Mouse (Mus musculus) liver, embryonic 16.5 days (tissue): ENCODE measurements around the gene Tmprss12. TPM values are rescaled to one million over a fixed set of nuclear protein-coding genes. Genes with fewer than 3 reads are reported as not detected.
"Not testable (repeated sequence)": the region's sequence is repeated elsewhere in the genome, so short reads cannot be mapped to it uniquely, and the experiment has no call there.

Experiments used
- ATAC-seq: fragments of 200-750 bp; cut with Nextera tagmentation; 2 replicates; pipeline ENCODE4 v1.8.0; 2017; ENCODE audit warnings: low read depth, mild to moderate bottlenecking, moderate number of reproducible peaks, moderate library complexity
- H3K27ac ChIP-seq: fragments of 300-500 bp; sonication (generic); 2 replicates; pipeline ENCODE4 v1.5.1; 2014; ENCODE audit warnings: mild to moderate bottlenecking, low read length
- H3K27me3 ChIP-seq: fragments of 300-500 bp; sonication (generic); 2 replicates; pipeline ENCODE4 v1.6.1; 2014; ENCODE audit warnings: low read depth, low read length, mixed read lengths; ENCODE audit not compliant: control insufficient read depth, insufficient read depth
- H3K36me3 ChIP-seq: fragments of 300-500 bp; sonication (generic); 2 replicates; pipeline ENCODE4 v1.6.1; 2014; ENCODE audit warnings: mild to moderate bottlenecking; ENCODE audit not compliant: control insufficient read depth, insufficient read depth
- H3K4me1 ChIP-seq: fragments of 300-500 bp; sonication (generic); 2 replicates; pipeline ENCODE4 v1.6.1; 2014; ENCODE audit warnings: low read depth, low read length, mixed read lengths; ENCODE audit not compliant: control insufficient read depth
- H3K4me2 ChIP-seq: fragments of 300-500 bp; sonication (generic); 2 replicates; pipeline ENCODE4 v1.6.1; 2014; ENCODE audit warnings: low read depth, low read length, mixed read lengths
- H3K4me3 ChIP-seq: fragments of 300-500 bp; sonication (generic); 2 replicates; pipeline ENCODE4 v1.5.1; 2014; ENCODE audit warnings: low read depth, mild to moderate bottlenecking, low read length
- H3K9ac ChIP-seq: fragments of 300-500 bp; sonication (generic); 2 replicates; pipeline ENCODE4 v1.6.1; 2014; ENCODE audit warnings: low read depth, low read length
- H3K9me3 ChIP-seq: fragments of 300-500 bp; sonication (generic); replicated peaks from 2 replicates; pipeline ENCODE4 v1.6.1; 2016; ENCODE audit warnings: low read length; ENCODE audit not compliant: control insufficient read depth
- WGBS: fragments of 180-500 bp; shearing (Covaris S2); extraction: QIAGEN DNeasy Blood & Tissue Kit; methylation state at CpG from one replicate; pipeline ENCODE4 v1.1.7; 2014; ENCODE audit not compliant: insufficient replicate concordance; 5-methylcytosine and 5-hydroxymethylcytosine counted together
- polyA plus RNA-seq: library from polyadenylated mRNA; unstranded; fragments of >200 nt; fragmentation: Nextera tagmentation; extraction: Ambion mirVana; gene quantifications from 2 replicates; pipeline ENCODE4 v1.2.1, GENCODE M21; 2015

Gene Tmprss12
- polyA plus RNA-seq, 1 experiment from 2014 or later = not detected

- no peaks in the 10 kb centered on the region for H3K9me3 ChIP-seq
- H3K36me3 ChIP-seq = no peaks in the 10 kb centered on the region
- no peaks in the 10 kb centered on the region for H3K27me3 ChIP-seq
- ATAC-seq = no peak
- no peak overlapping the region for H3K4me2 ChIP-seq
- no peak overlapping the region for H3K4me3 ChIP-seq
- no peak overlapping the region for H3K27ac ChIP-seq
- WGBS = 34% methylated on average over 2 of the region's 2 CpGs
- H3K9ac ChIP-seq = no peak overlapping the region
- peaks cover 4% of the 10 kb centered on the region for H3K4me1 ChIP-seq
Measured at GRCm38 (mm10) chr15:100312346-100312745, 31.7 kb downstream of the Tmprss12 start.

DNA sequence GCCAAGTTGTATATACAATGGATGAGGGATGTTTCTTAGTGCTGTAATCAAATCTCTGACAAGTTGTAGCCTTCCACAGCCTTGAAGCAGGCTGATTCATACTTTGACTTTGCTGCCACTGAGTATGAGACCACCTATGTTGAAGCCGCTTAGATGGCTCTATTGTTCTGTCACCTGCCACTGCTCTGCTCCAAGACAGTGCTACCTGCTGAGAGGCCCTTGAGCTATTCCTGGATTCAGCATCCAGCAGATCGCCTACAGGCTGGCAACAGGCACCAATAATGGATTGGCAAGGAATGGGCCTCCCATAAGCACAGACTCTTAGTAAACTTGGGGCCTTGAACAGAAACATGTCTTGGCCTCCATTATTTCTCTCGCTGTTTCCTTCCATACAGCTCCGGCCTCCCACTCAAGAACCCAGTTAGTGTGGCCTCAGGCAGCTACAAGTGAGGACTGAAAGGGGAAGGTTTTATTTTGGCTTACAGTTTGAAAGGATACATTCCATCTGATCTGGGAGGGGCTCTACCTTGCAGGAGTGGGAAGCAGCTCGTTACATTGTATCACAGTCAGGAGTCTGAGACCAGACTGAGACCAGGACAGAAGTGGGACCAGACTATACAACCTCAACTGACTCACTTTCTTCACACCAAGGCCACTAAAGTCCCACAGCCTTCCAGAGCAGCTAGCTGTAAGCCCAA is 34.0 kb downstream of the Tmprss12 start:
- Histone ChIP-seq H3K27me3 (no peaks in the 10 kb centered on the region), H3K4me3 (no peak overlapping the region), H3K36me3 (no peaks in the 10 kb centered on the region), H3K9me3 (no peaks in the 10 kb centered on the region), H3K27ac (no peak overlapping the region), H3K4me1 (peaks cover 4% of the 10 kb centered on the region), H3K9ac (no peak overlapping the region), H3K4me2 (no peak overlapping the region)
- no peak for ATAC-seq
- 78% methylated on average over 5 of the region's 5 CpGs for WGBS

DNA sequence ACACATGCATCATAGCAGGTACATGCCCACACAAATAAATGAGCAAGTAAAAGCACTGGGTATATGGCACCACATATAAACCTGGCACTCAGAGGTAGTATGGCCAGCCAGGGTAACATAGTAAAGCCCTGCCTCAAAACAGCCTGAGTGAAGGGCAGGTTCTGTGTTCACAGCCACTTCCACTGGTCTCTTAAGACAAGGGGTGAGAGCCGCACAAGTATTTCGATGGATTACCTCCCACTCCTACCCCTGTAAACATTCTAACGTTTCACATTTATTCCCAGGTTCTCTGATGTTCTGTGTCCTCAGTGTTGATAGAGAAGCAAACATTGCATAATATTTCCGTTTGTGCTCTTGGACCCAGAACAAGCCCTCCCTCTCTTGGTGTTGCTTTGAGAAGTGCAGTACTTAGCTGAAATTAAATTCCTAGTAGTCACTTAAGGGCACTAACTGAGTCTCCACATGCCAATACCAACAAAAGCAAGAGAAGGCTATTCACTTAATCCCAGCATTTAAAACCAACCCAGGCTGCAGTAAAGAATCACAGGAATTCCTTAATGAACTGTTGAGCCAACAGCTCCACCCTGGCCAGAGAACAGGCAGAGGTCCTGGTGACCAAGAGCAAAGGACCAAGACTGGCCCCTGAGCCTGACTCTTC is 37.5 kb downstream of the Tmprss12 start:
- WGBS = 50% methylated on average over 4 of the region's 4 CpGs
- not testable (repeated sequence) for H3K9ac ChIP-seq, H3K27me3 ChIP-seq, H3K4me1 ChIP-seq, H3K4me3 ChIP-seq, H3K4me2 ChIP-seq, H3K9me3 ChIP-seq, H3K36me3 ChIP-seq
- peak overlapping the region; percentile 15; the same call in 1 of the 2 replicates for H3K27ac ChIP-seq
- ATAC-seq = peak; percentile 74

- no peaks in the 10 kb centered on the region for H3K27me3 ChIP-seq
- peak overlapping the region; percentile 60 for H3K27ac ChIP-seq
- WGBS = 50% methylated on average over 1 of the region's 1 CpGs
- H3K4me2 ChIP-seq = no peak overlapping the region
- no peaks in the 10 kb centered on the region for H3K36me3 ChIP-seq
- H3K4me1 ChIP-seq = peaks cover 4% of the 10 kb centered on the region
- H3K4me3 ChIP-seq = no peak overlapping the region
- no peak overlapping the region for H3K9ac ChIP-seq
- no peaks in the 10 kb centered on the region for H3K9me3 ChIP-seq
- no peak for ATAC-seq
Measured at GRCm38 (mm10) chr15:100319884-100320283, 39.2 kb downstream of the Tmprss12 start.

GRCm38 (mm10) chr15:100320295-100320905 is 39.8 kb downstream of the Tmprss12 start:
- Histone ChIP-seq H3K4me1 (peaks cover 4% of the 10 kb centered on the region), H3K4me2 (no peak overlapping the region), H3K9ac (no peak overlapping the region), H3K4me3 (no peak overlapping the region), H3K36me3 (no peaks in the 10 kb centered on the region), H3K27me3 (no peaks in the 10 kb centered on the region), H3K9me3 (no peaks in the 10 kb centered on the region), H3K27ac (peak overlapping the region; percentile 60)
- ATAC-seq = no peak; the same call in 1 of the 2 replicates
- WGBS = 52% methylated on average over 9 of the region's 9 CpGs

- no peaks in the 10 kb centered on the region for H3K27me3 ChIP-seq
- WGBS = 58% methylated on average over 5 of the region's 5 CpGs
- H3K9ac ChIP-seq = no peak overlapping the region
- 0 out of 2 replicates have a peak overlapping the region, but pooled peaks have one; percentile 2 for H3K27ac ChIP-seq
- H3K9me3 ChIP-seq = no peaks in the 10 kb centered on the region
- no peaks in the 10 kb centered on the region for H3K36me3 ChIP-seq
- peaks cover 4% of the 10 kb centered on the region for H3K4me1 ChIP-seq
- no peak for ATAC-seq
- no peak overlapping the region for H3K4me2 ChIP-seq
- H3K4me3 ChIP-seq = no peak overlapping the region
Measured at GRCm38 (mm10) chr15:100321134-100321533, 40.5 kb downstream of the Tmprss12 start.

GRCm38 (mm10) chr15:100324021-100324591 is 43.5 kb downstream of the Tmprss12 start:
- Histone ChIP-seq H3K4me1 (peaks cover 4% of the 10 kb centered on the region), H3K36me3 (no peaks in the 10 kb centered on the region), H3K9ac (no peak overlapping the region), H3K27me3 (no peaks in the 10 kb centered on the region), H3K4me2 (no peak overlapping the region), H3K9me3 (no peaks in the 10 kb centered on the region), H3K4me3 (no peak overlapping the region), H3K27ac (no peak overlapping the region)
- WGBS = 52% methylated on average over 12 of the region's 12 CpGs
- ATAC-seq = peak; percentile 36; the same call in 1 of the 2 replicates

DNA sequence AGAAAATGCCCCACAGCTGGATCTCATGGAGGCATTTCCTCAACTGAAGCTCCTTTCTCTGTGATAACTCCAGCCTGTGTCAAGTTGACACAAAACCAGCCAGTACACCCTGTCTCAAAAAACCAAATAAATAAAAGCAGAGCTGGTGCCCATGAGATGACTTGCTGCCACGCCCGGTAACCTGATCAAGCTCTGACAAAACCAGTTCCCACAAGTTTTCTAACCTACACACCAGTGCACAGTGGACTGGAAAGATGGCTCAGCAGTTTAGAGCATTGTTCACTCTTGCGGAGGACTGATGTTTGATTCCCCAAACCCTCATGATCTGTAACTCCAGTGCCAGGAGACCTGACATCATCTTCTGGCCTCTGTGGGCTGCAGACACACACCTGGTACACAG is 44.6 kb downstream of the Tmprss12 start:
- 66% methylated on average over 3 of the region's 3 CpGs for WGBS
- Histone ChIP-seq H3K9me3 (no peaks in the 10 kb centered on the region), H3K36me3 (no peaks in the 10 kb centered on the region), H3K27me3 (no peaks in the 10 kb centered on the region), H3K9ac (no peak overlapping the region), H3K27ac (no peak overlapping the region), H3K4me3 (no peak overlapping the region), H3K4me1 (peaks cover 1% of the 10 kb centered on the region), H3K4me2 (no peak overlapping the region)
- ATAC-seq = no peak

DNA sequence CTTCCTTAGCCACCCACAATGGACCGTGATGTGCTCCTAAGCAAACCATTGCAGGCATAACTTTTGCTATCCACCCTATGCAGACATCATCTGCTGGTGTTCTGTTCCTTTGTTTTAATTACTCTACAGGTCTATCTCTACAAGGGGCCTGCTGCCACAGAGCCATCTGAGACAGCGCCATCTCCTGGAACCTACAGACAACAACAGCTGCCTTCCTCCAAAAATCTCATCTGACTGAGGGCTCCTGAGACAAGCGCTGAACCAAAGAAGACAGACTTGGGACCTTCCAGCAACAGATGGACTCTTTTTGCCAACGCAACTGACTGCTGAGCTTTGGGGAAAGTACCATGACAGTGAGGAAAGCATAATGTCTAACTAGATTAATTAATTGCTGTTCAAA is 47.5 kb downstream of the Tmprss12 start:
- WGBS = 60% methylated on average over 3 of the region's 4 CpGs
- ATAC-seq, H3K27ac ChIP-seq, H3K4me3 ChIP-seq, H3K4me1 ChIP-seq, H3K27me3 ChIP-seq, H3K36me3 ChIP-seq, H3K9ac ChIP-seq, H3K9me3 ChIP-seq, H3K4me2 ChIP-seq: not testable (repeated sequence)
